Mouse (Mus musculus) limb, embryonic 11.5 days (tissue): ENCODE measurements around the gene Arsj. TPM values are rescaled to one million over a fixed set of nuclear protein-coding genes. Genes with fewer than 3 reads are reported as not detected.

ENCODE experiments used
- ATAC-seq: fragments of 200-750 bp; cut with Nextera tagmentation; 2 replicates; pipeline ENCODE4 v1.8.0; 2017; ENCODE audit warnings: low read depth; ENCODE audit not compliant: insufficient number of reproducible peaks, low FRiP score, low TSS enrichment
- DNase-seq: peaks from one replicate; pipeline ENCODE4 v3.0.0-alpha.2; 2015; ENCODE audit warnings: low spot score
- H3K27ac ChIP-seq: fragments of 300-500 bp; sonication (generic); replicated peaks from 2 replicates; pipeline ENCODE4 v1.5.1; 2014; ENCODE audit warnings: low read depth, mild to moderate bottlenecking, low read length
- H3K27me3 ChIP-seq: fragments of 300-500 bp; sonication (generic); 2 replicates; pipeline ENCODE4 v1.6.1; 2014; ENCODE audit warnings: mild to moderate bottlenecking, low read length, mixed read lengths; ENCODE audit not compliant: control insufficient read depth, insufficient read depth
- H3K36me3 ChIP-seq: fragments of 300-500 bp; sonication (generic); 2 replicates; pipeline ENCODE4 v1.6.1; 2014; ENCODE audit warnings: mild to moderate bottlenecking, low read length, moderate library complexity, mixed read lengths; ENCODE audit not compliant: control insufficient read depth, insufficient read depth
- H3K4me1 ChIP-seq: fragments of 300-500 bp; sonication (generic); 2 replicates; pipeline ENCODE4 v1.6.1; 2014; ENCODE audit warnings: low read length, mixed read lengths; ENCODE audit not compliant: control insufficient read depth, insufficient read depth
- H3K4me2 ChIP-seq: fragments of 300-500 bp; sonication (generic); 2 replicates; pipeline ENCODE4 v1.6.1; 2014; ENCODE audit warnings: low read depth, mild to moderate bottlenecking, moderate library complexity; ENCODE audit not compliant: severe bottlenecking
- H3K4me3 ChIP-seq: fragments of 300-500 bp; sonication (generic); 2 replicates; pipeline ENCODE4 v1.5.1; 2014; ENCODE audit warnings: low read depth, low read length
- H3K9ac ChIP-seq: fragments of 300-500 bp; sonication (generic); 2 replicates; pipeline ENCODE4 v1.6.1; 2014; ENCODE audit warnings: mild to moderate bottlenecking, low read length
- H3K9me3 ChIP-seq: fragments of 300-500 bp; sonication (generic); 2 replicates; pipeline ENCODE4 v1.6.1; 2016; ENCODE audit warnings: low read length; ENCODE audit not compliant: control insufficient read depth
- WGBS: fragments of 180-500 bp; shearing (Covaris S2); extraction: QIAGEN DNeasy Blood & Tissue Kit; methylation state at CpG from one replicate; pipeline ENCODE4 v1.1.7; 2014; 5-methylcytosine and 5-hydroxymethylcytosine counted together
- polyA plus RNA-seq: library from polyadenylated mRNA; unstranded; fragments of >200 nt; fragmentation: Nextera tagmentation; extraction: Ambion mirVana; gene quantifications from 2 replicates; pipeline ENCODE4 v1.2.1, GENCODE M21; 2014

Gene Arsj
- polyA plus RNA-seq, 1 experiment from 2014 or later: 1.2 TPM

- WGBS: 69% methylated on average over 6 of the region's 6 CpGs
Observed at GRCm38 (mm10) chr3:126449058-126449457, 85.6 kb downstream of the Arsj start.

GRCm38 (mm10) chr3:126449515-126449914 is 86.0 kb downstream of the Arsj start:
- WGBS: 38% methylated on average over 2 of the region's 2 CpGs
- no peak for ATAC-seq
- H3K4me2 ChIP-seq: no peak overlapping the region

More at GRCm38 (mm10) chr3:126449058-126449457, 85.6 kb downstream of the Arsj start:
- H3K4me2 ChIP-seq: no peak overlapping the region
- no peak for DNase-seq
- ATAC-seq: no peak
- H3K9me3 ChIP-seq: no peaks in the 10 kb centered on the region
- no peak overlapping the region for H3K9ac ChIP-seq
- no peak overlapping the region for H3K27ac ChIP-seq
- no peaks in the 10 kb centered on the region for H3K27me3 ChIP-seq
- no peaks in the 10 kb centered on the region for H3K4me1 ChIP-seq
- no peaks in the 10 kb centered on the region for H3K36me3 ChIP-seq
- H3K4me3 ChIP-seq: no peak overlapping the region

GRCm38 (mm10) chr3:126455787-126456482 is 92.5 kb downstream of the Arsj start:
- 64% methylated on average over 7 of the region's 7 CpGs for WGBS
- no peaks in the 10 kb centered on the region for H3K4me1 ChIP-seq
- ATAC-seq (no peak), DNase-seq (no peak)
- H3K4me2 ChIP-seq: no peak overlapping the region
- no peak overlapping the region for H3K9ac ChIP-seq
- no peaks in the 10 kb centered on the region for H3K36me3 ChIP-seq
- no peaks in the 10 kb centered on the region for H3K27me3 ChIP-seq
- no peaks in the 10 kb centered on the region for H3K9me3 ChIP-seq
- H3K27ac ChIP-seq: no peak overlapping the region
- H3K4me3 ChIP-seq: no peak overlapping the region

More at GRCm38 (mm10) chr3:126449515-126449914, 86.0 kb downstream of the Arsj start:
- H3K4me3 ChIP-seq: no peak overlapping the region
- no peaks in the 10 kb centered on the region for H3K36me3 ChIP-seq
- no peaks in the 10 kb centered on the region for H3K9me3 ChIP-seq
- DNase-seq: no peak
- no peak overlapping the region for H3K27ac ChIP-seq
- no peak overlapping the region for H3K9ac ChIP-seq
- H3K27me3 ChIP-seq: no peaks in the 10 kb centered on the region
- no peaks in the 10 kb centered on the region for H3K4me1 ChIP-seq

DNA sequence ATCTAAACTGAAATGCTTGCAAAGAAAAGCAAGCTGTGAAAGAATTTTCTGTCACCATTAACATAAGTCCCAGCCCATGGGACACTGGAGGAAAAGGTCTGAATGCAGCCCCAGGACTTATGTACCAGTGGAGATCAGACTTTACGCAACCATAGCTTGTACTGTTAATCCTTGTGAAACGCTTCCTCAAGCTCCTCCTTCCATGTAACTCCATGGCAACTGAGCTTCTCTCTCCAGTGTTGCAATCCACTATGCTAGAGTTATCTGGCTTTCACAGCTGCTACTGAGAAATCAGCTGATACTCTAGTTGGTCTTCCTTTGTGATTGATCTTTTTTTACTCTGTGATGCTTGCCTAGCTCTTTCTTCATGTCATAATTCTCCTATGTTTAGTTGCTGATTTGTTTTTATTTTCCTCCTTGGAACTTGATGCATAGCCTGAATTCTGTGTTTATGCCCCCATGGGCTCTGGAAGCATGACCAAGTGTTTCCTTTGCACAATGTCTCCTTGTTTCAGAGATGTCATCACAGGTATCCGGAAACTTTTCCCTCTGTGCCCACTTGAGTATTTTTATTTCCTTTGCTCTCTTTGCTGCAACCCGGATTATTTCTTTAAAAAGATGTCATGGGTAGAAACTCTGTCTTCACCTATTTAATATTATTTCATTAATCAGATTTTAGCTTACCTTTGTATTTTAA is 99.8 kb downstream of the Arsj start:
- DNase-seq (no peak), ATAC-seq (no peak)
- H3K4me3 ChIP-seq: no peak overlapping the region
- no peak overlapping the region for H3K9ac ChIP-seq
- H3K27ac ChIP-seq: no peak overlapping the region
- H3K4me2 ChIP-seq: no peak overlapping the region
- no peaks in the 10 kb centered on the region for H3K4me1 ChIP-seq
- no peaks in the 10 kb centered on the region for H3K27me3 ChIP-seq
- WGBS: 84% methylated on average over 4 of the region's 4 CpGs
- no peaks in the 10 kb centered on the region for H3K9me3 ChIP-seq
- no peaks in the 10 kb centered on the region for H3K36me3 ChIP-seq

DNA sequence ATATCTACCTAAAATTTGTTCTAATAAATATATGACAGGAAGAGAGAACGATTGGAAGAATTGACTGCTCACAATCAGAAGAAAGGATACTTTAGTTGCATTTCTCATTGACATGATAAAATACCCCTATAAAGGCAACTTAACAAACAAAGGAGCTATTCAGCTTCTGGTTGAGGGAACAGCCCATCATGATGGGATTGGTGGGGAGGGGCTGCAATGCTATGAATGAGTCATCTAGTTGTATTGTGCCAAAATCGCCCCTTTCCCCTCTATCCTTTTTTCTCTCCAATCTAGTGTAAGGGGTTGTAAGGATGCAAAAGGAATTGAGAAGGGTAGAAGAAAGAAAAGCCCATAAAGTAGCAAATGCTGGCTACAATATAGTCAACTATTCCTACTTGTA is 100.8 kb downstream of the Arsj start:
- DNase-seq (no peak), ATAC-seq (no peak)
- no peak overlapping the region for H3K9ac ChIP-seq
- H3K4me3 ChIP-seq: no peak overlapping the region
- H3K9me3 ChIP-seq: no peaks in the 10 kb centered on the region
- H3K4me1 ChIP-seq: no peaks in the 10 kb centered on the region
- H3K27ac ChIP-seq: no peak overlapping the region
- no peak overlapping the region for H3K4me2 ChIP-seq
- WGBS: 72% methylated on average over 2 of the region's 2 CpGs
- no peaks in the 10 kb centered on the region for H3K36me3 ChIP-seq
- H3K27me3 ChIP-seq: no peaks in the 10 kb centered on the region

Other genes starting within 250 kb of the Arsj start
- gene Camk2d, start 232.6 kb downstream of the Arsj start, polyA plus RNA-seq: 15.4 and 19.0 TPM in 2 replicates